Mouse (Mus musculus): ENCODE measurements around the gene Ccdc183. TPM values are rescaled to one million over a fixed set of nuclear protein-coding genes. Genes with fewer than 3 reads are reported as not detected.

The Ccdc183 gene
- total RNA-seq, 4 experiments from 2014 or later = not detected

DNA sequence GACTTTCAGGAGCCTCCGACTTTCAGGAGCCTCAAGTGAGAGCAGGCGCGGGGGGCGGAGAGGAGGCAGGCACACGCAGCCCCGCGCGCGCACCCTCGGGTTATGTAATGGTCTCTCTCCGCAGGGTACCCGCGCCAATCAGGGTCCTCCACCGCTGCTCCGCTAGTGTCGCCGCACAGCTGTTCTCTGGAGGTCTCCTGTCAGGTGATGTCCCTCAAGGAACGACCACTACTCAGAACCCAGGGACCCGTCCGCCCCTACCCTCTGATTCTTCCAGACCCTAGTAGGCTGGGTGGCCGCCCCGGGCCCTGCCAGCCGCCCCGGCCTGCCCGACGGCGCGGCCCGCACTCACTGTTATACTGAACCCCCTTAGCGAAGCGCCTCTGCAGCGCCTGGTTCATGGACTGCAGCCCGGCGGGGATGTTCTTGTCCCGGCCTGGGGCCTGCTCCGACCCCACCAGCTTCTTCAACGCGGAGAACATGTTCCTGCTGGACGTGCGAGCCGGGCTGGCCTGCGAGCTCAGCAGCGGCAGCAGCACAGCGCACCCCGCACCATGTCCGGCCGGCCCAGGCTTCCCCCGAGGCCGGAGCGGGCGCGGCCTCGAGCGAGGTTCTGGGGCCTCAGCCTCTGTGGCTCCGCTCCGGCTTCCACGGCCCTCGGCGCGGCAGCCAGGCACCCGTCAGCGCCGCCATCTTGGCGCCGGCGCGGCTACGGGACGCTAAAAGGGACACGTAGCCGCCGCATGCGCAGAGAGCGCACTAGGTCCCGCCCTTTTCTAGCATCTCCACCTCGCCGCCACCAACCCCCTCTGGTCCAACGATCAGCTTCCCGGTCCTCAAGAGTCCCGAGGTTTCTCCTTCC is 9.5 kb downstream of the Ccdc183 start, which contains the start of gene Rabl6:
Gene Rabl6, minus strand, starts transcription at position 761 of the 862 bp plus-strand sequence.
- DNase-seq (ENCODE audit: low spot score in 2 of 2) = peak; percentile 76 to 91

DNA sequence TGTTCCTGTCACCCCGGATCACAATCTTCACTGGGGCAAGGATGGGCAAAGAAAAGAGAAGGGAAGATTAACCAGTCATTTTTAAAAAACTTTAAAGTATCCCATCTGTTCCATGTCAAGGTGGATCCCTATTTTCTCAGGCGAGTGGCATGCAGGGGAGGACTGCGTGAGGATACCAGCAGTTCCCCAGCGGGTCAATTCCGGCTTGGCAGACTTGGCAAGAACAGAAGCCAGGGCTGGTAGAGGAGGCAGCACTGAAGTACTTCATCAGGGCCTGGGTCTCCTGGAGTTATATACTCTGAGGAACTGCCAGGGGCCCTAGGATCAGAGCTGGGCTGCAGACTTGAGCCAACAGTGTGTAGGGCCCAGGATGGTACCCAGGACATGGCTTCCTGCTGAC is 15.0 kb downstream of the Ccdc183 start:
- DNase-seq (ENCODE audit: low spot score in 2 of 2) = no peak

DNA sequence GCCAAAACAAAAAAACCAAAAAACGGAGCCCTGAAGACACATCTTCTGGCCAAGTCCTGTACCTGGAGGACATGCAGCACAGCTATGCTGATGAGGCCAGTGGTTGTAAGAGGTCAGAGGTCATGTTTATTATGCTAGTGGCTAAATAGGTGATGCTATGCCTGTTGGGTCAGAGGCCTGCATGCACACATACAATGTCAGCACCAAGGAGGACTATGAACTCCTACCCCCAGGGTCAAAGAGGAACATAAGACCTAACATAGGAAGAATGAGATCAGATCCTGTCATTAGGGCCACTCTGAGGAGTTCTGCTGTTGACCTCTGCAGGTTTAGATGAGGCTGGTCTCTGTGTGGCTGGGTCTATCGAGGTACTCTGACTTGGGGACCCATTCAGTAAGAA is 17.4 kb downstream of the Ccdc183 start:
- DNase-seq (ENCODE audit: low spot score in 2 of 2) = no peak

DNA sequence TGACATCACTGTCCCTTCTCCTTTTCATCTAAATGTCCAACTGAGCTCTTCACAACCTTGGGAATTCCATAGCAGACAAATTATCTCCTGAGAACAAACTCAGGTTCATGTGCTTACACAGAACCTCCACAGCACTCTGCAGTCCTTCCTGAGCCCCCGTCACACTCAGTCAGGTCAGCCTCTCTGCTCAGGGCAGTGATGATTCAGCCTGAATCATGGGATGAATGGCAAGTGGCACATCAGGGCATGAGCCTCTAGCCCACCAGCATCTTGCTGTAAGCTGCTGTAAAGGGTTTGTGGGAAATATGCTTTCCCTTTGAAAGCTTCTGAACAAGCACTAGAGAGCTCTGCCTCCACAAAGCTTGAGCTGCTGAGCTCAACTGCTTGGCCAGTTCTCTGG is 18.7 kb downstream of the Ccdc183 start:
- no peak for DNase-seq (ENCODE audit: low spot score in 2 of 2)

DNA sequence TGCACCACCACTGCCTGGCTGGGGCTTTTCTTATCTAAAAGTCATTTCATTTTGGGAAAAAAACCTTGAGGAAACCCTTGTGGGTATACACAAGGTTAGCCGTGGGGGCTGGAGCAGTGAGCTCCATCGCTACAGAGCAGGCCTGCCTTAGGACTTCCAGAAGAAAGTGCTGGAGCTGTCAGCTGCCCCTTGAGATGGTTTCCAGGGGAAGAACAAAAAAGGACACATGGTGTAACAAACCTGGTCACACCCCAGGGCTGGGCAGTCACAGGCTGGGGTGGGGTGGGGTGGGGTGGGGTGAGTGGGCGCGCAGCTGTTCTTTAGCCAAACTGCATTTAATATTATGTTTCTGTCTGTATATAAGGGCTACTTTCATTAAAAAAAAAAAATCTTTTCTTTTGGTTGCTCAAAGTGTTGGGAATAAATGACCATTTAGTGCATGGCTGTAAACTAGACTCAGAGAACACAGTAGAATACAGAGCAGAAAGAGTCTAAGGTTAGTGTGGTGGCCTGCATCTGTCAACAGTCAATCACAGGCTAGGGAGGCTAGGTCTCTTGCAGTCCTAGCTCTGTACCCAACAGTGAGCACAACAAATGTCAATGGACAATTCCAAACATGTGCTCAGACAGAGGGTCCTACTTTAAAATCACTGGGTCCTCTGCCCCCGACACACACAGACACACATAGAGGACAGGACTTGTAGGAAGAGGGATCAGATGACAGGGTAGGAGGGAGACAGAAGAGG is 20.5 kb downstream of the Ccdc183 start:
- DNase-seq (ENCODE audit: low spot score in 2 of 2) = no peak

DNA sequence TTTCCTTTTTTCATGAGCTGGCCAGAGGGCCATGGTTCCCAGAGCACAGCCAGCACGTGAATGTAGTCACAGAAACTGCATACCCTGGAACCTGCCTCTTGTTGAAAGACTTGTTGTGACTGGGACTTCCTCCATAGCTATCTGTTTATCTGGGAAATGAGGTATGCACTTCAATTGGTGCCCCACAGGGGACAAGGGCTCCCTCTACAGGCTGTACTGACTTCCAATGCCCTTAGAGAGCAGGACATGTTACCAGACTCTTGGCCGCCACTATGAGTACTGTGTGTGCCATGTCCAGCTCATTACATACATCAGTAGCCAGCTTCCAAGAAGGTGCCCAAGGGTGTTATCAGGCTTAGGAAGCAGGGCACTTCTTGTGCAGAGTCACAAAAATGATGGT is 25.6 kb downstream of the Ccdc183 start:
- peak; percentile 51 to 65 for DNase-seq (ENCODE audit: low spot score in 2 of 2)

DNA sequence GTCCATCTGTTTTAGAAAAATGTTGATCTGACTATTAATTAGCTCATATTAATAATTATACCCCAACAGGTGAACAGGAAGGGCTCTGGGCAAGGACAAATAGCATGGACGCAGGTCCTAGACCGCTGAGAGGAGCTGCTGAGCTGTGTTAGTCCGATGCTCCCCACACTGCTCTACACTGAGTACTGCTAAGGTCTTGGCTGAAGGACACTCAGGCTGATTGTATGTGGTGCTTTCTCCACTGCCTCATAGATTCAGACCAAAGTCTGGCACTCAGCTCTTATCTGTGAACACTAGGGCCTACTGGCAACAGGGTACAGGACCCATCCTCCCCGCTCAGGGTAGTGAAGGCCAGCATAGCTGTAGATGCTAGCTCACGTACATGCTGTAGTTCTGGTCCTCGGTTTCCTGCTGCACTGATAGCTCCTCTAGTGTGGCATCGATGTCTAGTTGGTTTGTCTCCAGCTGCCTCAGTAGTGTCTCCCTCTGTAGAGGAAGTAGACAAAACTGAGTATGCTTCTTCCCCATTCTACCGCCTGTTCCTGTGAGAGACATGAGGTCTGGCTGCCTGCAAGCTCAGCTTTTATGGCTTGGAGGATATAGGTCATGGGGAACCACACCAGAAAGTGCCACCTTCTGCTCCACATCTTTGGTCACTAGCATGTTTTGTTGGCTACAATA is 29.1 kb downstream of the Ccdc183 start:
- no peak for DNase-seq (ENCODE audit: low spot score in 2 of 2)

DNA sequence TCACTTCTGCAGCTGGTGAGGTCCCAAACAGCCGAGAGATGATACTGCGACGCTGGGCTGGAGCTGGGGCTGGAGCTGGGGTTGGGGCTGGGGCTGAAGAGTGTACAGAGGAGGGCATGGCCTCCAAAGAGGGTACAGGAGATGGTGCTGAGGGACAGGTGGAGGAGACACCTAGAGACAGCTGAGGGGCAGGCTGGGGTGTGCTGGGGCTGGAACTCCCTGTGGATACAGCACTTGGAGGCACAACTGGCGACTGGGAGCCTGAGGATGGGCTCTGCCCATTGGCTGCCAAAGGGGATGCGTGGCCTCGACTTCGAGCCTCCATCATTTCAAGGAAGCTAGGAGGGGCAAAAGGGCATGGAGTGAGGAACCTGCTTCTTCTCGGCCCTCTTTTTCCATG is 30.2 kb downstream of the Ccdc183 start:
- no peak for DNase-seq (ENCODE audit: low spot score in 2 of 2)

DNA sequence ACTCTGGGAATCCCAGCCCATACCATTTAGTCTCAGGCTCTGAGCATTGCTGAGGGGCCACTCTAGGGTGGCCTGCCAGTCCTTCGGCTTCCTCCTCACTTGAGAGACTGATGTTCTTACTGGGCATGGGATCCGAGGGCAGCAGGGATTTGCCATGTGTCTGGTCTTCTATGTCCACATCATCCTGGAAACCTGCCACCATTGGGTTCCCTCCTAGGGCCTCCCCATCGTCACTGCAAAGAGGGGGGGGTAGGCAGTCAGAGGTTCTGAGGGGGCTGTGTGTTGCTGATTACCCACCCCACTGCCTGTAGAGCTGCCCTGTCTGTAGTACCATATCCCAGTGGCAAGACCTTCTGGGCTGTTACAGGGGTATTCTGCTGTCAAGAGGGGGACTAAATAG is 31.9 kb downstream of the Ccdc183 start:
- DNase-seq (ENCODE audit: low spot score in 2 of 2) = no peak

DNA sequence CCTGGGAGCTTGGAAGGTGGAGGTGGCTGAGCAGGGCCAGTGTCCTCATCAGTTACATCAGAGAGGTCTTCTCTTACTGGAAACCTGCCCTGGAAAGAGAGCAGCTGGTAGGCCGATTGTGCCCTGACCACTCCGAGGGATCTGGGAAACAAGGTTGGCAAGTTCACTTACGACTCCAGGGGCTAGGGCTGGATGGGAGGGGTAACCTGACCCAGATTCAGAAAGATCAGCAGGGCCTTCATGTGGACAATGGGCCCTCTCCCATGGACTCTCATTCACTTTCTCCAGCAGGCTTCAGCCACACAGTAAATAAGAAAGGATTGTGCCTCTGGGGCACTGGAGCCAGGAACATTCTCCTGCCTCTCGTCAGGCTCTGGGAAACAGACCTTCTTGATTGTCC is 32.6 kb downstream of the Ccdc183 start:
- DNase-seq (ENCODE audit: low spot score in 2 of 2) = peak in 1 of 2 experiments; percentile 55

DNA sequence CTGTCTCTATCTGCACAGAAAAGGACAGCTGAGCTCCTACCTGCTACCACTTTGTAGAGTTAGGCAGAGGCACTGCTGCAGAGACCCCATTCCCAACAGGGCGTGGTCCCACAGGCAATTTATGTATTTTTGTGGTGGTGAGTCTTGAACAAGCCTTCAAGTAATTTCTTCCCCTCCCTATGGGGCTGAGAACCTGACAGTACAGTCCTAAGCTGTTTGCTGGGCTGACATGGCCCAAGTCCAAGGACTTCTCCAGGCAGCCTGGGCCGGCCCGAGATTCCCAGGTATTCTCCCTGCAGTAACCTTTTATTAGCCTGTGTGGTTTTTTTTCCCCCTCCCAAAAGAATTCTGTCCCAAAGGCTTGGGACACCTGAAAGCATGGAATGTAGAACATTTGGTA is 33.3 kb downstream of the Ccdc183 start:
- DNase-seq (ENCODE audit: low spot score in 2 of 2) = no peak

DNA sequence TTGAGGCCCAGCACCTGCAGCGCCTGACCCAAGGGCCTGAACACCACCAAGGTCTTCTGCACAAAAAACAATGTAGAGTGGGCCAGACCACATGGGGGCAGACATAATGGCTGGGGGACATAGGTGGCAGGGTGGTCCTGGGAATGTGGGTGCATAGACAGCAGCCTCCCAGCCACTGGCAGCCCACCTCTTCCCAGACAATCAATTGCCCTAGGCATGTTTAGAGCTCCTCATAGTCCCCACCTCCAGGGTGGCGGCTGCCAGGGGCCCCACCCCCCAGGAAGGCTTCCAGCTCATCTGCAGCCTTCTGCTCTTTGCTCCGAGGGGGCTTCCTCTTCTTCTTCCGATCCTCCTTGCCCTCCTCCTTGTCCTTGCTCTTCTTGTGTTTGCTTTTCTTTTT is 33.9 kb downstream of the Ccdc183 start:
- DNase-seq (ENCODE audit: low spot score in 2 of 2) = no peak

DNA sequence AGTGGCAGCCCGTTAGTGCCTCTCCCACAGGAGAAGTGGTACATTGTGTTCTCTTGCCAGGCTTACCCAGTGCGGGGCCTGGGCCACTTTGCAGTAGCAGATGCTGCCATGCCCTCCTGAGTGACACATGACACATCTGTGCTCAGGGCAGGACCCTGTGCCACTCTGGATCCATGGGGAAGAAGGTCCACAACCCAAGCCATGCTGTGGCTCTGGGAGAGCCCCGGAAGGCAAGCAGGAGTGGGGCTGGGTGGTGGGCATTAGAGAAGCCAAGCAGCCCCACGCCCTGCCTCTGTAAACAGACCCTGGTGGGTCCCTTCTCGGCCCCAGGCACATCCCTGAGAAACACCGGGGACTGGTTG is 34.4 kb downstream of the Ccdc183 start:
- no peak for DNase-seq (ENCODE audit: low spot score in 2 of 2)

DNA sequence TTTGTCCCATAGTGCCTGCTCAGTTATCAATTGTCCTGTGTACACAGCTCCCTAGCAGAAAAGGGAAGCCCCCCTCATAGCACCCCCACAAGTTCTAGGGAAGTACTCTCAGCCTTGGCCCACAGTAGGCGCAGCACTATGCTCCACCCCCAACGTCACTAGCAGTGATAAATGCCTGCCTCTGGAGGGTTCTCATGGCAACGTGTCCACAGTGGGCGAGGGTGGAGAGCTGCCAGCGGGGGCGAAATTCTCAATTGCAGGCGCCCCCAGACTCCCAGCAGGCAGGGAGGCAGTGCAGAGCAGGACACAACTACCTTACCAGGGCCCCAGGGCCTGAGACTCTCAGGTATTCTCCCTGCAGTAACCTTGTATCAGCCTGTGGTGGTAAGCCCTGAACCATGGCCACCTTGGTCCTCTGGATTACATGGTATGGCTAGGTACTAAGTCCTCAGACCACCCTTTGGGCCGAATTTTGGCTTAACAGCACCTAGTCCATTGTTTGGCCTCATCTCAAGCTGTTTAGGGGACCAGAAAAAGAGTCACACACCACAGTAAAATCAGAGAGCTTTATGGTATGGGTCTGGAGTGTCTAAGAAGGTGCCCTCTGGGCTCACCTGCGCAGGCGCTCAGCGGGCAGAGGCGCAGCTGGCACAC is 34.9 kb downstream of the Ccdc183 start:
- DNase-seq (ENCODE audit: low spot score in 2 of 2) = peak; percentile 83 to 84

DNA sequence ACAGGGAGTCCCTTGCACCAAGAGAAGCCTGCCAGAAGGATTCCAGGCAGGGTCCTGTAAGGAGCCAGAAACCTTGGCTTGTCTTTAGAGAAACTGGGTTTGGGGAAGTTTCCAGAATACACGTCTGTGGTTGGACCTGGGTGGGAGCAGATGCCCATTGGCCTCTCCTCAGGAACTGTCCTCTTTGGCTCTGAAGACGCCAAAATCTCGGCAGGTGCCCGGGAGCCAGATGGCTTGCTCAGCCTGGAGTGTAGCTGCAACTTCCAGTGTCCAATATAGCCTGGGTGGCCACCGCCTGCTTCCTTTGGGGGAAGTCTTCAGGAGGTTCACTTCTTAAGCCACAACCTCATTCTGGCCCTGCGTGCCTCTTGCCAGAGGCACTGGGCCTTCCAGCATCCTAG is 35.6 kb downstream of the Ccdc183 start:
- DNase-seq (ENCODE audit: low spot score in 2 of 2) = peak; percentile 38 to 45

DNA sequence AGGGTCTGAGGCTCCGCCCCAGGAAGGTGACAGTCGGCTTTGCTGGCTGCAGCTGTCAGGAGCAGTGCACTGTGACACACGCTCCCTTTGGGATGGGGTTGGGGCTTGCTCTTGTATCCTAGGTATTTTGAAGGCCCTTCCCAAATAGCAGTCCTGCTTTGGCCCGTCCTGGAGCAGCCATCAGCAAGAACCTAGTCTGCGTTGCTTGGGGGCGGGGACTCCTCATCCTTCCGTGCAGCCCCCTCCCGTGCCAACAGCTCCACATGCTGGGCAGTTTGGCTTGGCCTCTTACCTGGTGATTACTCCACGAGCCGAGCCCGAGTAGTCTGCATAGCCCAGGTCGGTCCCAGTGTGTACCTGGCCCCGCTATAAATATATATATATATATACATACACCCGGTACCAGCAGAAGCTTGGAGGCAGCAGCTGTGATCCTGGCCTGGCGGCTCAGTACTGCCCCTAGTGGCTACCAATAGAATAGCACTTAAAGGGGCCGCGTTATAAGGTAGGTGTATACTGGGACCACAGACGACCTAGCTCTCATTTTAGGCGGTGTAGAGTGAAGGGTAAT is 36.1 kb downstream of the Ccdc183 start, which contains the start of gene Ajm1:
Gene Ajm1, minus strand, starts transcription at position 464 of the 571 bp plus-strand sequence.
- DNase-seq (ENCODE audit: low spot score in 2 of 2) = peak; percentile 71 to 76

DNA sequence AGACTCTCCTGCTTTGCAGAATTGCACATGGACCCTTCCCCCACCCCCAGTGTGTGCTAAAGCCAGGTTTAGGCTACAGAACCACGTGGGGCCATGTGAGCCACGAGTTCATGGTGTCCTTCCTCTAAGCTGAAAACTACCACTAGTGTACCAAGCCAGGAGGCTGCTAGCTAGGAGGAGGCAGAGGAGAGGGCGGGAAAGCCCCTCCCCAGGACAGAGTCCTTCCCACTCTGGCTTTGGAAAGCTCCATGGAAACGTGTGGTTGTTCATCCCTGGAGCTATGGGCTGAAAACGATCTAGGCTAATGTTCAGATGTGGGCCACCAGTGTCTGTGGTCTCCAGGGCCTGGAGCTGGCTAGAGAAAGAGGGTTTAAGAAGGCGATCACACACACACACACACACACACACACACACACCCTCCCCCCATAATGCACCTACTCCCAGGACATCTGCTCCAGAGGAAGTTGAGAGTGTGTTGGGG is 36.8 kb downstream of the Ccdc183 start:
- peak; percentile 44 to 55 for DNase-seq (ENCODE audit: low spot score in 2 of 2)

DNA sequence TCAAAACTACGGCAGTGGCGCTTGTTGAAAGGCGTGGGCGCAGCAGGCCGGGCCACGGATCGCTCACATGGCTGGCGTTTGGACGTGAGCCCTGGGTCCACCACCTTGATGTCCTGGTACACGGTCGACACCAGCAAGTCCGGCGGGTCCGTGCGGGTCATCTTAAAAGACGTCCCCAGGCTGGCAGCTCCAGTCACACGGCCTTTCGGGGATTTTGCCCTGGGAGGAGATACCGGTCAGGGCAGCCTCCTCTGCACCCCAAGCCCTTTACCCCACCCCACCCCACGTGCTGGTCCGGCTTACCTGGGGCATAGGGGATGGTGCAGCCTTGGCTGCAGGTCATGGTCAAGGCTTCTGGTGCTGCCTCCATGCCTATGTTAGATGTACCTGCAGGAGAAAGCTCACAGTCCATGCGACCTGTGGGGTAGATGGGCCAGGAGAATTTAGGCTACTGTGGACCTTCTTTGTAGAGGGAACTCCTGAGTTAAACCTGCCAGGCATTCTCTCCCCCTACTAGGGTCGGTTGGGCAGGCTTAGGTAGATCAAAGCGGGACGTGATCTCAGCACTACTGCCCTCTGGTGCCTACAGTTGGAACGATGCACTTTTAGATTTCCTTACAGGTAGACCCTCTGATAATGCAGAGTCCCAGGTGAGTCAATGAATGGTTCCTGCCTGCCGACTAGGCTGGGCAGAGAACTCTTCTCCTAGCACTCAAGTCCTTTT is 37.6 kb downstream of the Ccdc183 start:
- peak; percentile 43 to 50 for DNase-seq (ENCODE audit: low spot score in 2 of 2)

DNA sequence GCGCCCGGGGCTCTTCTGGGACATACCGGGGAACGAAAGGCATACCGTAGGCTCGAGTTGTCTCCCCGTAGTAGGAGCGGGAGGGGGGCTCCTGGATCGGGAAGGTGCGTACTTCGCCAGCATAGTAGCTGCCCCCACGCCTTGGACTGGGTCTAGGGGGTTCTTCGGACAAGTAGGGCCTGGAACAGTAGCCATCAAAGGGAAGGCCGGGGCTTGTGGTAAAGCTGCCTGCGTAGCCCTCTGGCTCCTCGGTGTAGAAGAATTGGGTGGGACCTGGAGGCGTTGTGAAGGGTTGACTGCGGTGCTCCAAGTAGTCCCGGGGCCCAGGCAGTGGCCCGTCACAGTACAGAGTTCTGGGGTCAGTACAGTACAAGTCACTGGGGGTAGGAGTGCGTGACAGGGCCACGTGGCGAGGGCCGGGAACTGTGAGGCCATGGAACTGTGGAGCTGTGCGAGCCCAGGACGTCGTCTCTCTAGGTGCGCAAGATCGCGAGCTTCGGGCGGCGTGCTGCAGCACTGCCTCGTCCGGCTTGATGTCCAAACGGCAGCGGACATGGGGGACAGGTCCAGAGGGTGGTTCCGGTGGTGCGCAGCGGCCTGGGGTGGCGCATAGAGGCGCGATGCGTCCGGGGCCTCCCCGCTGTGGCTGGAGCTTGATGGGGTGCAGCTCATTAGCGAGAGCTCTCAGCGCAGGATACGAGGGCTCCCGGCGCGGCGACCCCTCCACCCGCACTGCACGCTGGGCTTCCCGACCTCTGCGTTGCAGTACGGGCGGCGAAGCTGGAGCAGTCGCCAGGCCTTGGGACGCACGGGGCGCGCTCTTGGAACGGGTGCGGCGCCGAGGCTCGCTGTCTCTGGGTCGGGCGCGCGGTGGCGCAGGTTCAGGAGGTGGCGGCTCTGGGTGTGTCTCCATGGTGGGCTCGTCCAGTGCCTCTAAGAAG is 38.4 kb downstream of the Ccdc183 start:
- no peak for DNase-seq (ENCODE audit: low spot score in 2 of 2)

All from layer of hippocampus, adult 8-10 months (tissue).